Mouse (Mus musculus) midbrain, postnatal 0 days (tissue): ENCODE measurements at regions not wholly inside any gene's neighbourhood (a gene's known extent, or its start where the extent isn't known, plus 50 kb on each side); places are given as distances from the start of the nearest gene placed in this dataset.
A peak's percentile ranks its signal among the peaks of the same experiment; 100 is the strongest.

Experiments used
- ATAC-seq: fragments of 200-750 bp; cut with Nextera tagmentation; 2 replicates; pipeline ENCODE4 v1.8.0; 2017; ENCODE audit warnings: moderate number of reproducible peaks, mild to moderate bottlenecking, moderate TSS enrichment, moderate library complexity; ENCODE audit not compliant: low FRiP score
- DNase-seq: peaks from one replicate; pipeline ENCODE4 v3.0.0-alpha.2; 2015; ENCODE audit warnings: low spot score
- H3K27ac ChIP-seq: fragments of 300-500 bp; sonication (generic); 2 replicates; pipeline ENCODE4 v1.5.1; 2014; ENCODE audit warnings: low read depth, mild to moderate bottlenecking, low read length, mixed read lengths
- H3K27me3 ChIP-seq: fragments of 300-500 bp; sonication (generic); 2 replicates; pipeline ENCODE4 v1.6.1; 2014; ENCODE audit warnings: low read length, control low read depth, mixed read lengths; ENCODE audit not compliant: insufficient read depth
- H3K36me3 ChIP-seq: fragments of 300-500 bp; sonication (generic); 2 replicates; pipeline ENCODE4 v1.6.1; 2014; ENCODE audit warnings: low read length, control low read depth, mixed read lengths; ENCODE audit not compliant: insufficient read depth
- H3K4me1 ChIP-seq: fragments of 300-500 bp; sonication (generic); 2 replicates; pipeline ENCODE4 v1.6.1; 2014; ENCODE audit warnings: mild to moderate bottlenecking, control low read depth, antibody characterized with exemption, low read length, mixed read lengths; ENCODE audit not compliant: insufficient read depth
- H3K4me2 ChIP-seq: fragments of 300-500 bp; sonication (generic); 2 replicates; pipeline ENCODE4 v1.6.1; 2014; ENCODE audit warnings: low read depth, mild to moderate bottlenecking, low read length, mixed read lengths; ENCODE audit not compliant: poor library complexity, severe bottlenecking
- H3K4me3 ChIP-seq: fragments of 300-500 bp; sonication (generic); 2 replicates; pipeline ENCODE4 v1.5.1; 2014; ENCODE audit warnings: low read depth, mild to moderate bottlenecking, low read length, moderate library complexity
- H3K9ac ChIP-seq: fragments of 300-500 bp; sonication (generic); replicated peaks from 2 replicates; pipeline ENCODE4 v1.6.1; 2014; ENCODE audit warnings: mild to moderate bottlenecking, low read length, moderate library complexity, mixed read lengths; ENCODE audit not compliant: poor library complexity, severe bottlenecking
- H3K9me3 ChIP-seq: fragments of 300-500 bp; sonication (generic); 2 replicates; pipeline ENCODE4 v1.6.1; 2016; ENCODE audit warnings: low read length, control low read depth
- CTCF ChIP-seq: IDR thresholded peaks from 2 replicates; pipeline ENCODE4 v1.5.1; 2016; ENCODE audit warnings: antibody characterized with exemption, mild to moderate bottlenecking
- WGBS: fragments of 180-500 bp; shearing (Covaris S2); extraction: QIAGEN DNeasy Blood & Tissue Kit; methylation state at CpG from one replicate; pipeline ENCODE4 v1.1.7; 2014; 5-methylcytosine and 5-hydroxymethylcytosine counted together

- Histone ChIP-seq H3K9ac (no peak overlapping the region), H3K4me2 (no peak overlapping the region)
- no peak for ATAC-seq
Observed at GRCm38 (mm10) chr11:18749265-18750079, 269.3 kb downstream of the Meis1 start.

DNA sequence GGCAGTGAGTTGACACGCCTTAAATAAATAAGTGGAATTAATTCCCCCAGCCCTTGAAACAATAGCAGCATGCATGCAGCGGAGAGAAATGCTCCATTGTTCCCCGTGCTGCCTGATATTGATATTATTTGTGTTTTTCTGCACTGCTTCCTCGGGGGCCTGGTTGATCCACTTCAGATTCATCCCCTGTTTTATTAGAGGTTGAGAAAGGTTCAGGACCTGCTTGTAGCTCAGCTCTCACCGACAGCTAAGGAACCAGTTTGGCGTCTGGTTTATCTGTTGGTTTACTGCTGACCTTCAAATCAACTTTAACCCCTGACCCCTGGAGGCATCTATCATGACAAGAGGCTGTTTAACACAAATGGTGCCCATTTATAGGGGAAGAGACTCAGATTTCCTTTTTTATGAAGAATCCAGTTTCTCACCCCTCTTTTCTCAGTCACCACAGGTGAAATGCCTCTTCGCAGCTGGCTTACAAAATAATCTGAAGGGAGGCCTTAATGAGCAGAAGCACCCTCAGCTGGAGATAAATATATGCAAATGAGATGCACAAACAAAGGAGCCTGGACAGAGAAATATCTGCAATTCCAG is 270.8 kb downstream of the Meis1 start:
- no peak for TF ChIP-seq CTCF
- Histone ChIP-seq H3K9me3 (no peaks in the 10 kb centered on the region), H3K9ac (no peak overlapping the region), H3K4me2 (no peak overlapping the region), H3K4me3 (no peak overlapping the region), H3K27me3 (no peaks in the 10 kb centered on the region), H3K27ac (no peak overlapping the region), H3K4me1 (no peaks in the 10 kb centered on the region), H3K36me3 (no peaks in the 10 kb centered on the region)
- WGBS, result 29% methylated on average over 7 of the region's 7 CpGs
- ATAC-seq (no peak), DNase-seq (peak; percentile 53)

More at GRCm38 (mm10) chr11:18749265-18750079, 269.3 kb downstream of the Meis1 start:
- Histone ChIP-seq H3K27me3 (no peaks in the 10 kb centered on the region), H3K4me3 (no peak overlapping the region), H3K36me3 (no peaks in the 10 kb centered on the region), H3K9me3 (no peaks in the 10 kb centered on the region), H3K27ac (no peak overlapping the region), H3K4me1 (no peaks in the 10 kb centered on the region)
- peak; percentile 33 for DNase-seq
- WGBS, result 57% methylated on average over 9 of the region's 9 CpGs
- TF ChIP-seq CTCF, result no peak

- DNase-seq (no peak), ATAC-seq (no peak)
- Histone ChIP-seq H3K36me3 (no peaks in the 10 kb centered on the region), H3K9ac (no peak overlapping the region), H3K9me3 (no peaks in the 10 kb centered on the region), H3K27me3 (no peaks in the 10 kb centered on the region), H3K27ac (no peak overlapping the region), H3K4me3 (no peak overlapping the region), H3K4me1 (no peaks in the 10 kb centered on the region), H3K4me2 (no peak overlapping the region)
- WGBS, result 72% methylated on average over 9 of the region's 9 CpGs
- TF ChIP-seq CTCF, result no peak
Observed at GRCm38 (mm10) chr11:18747361-18747760, 271.4 kb downstream of the Meis1 start.

DNA sequence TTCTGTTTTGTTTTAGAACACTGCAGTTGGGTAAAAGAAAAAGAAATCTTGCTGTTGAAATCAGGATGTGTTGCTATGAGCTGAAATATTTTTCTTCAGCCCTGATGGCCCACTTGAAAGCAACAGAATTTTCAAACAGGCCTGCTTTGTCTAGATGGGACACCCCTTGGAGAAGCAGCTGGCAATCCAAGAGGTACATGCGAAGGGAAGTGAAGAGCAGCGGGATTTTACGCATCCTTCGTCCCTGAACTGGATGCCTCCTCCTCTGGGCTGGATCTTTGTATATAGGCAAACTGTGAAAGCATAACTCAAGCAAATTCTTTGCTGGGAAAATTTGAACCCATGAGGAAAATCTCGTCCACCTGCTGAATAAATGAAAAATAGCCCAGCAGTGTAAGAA is 272.3 kb downstream of the Meis1 start:
- no peak for TF ChIP-seq CTCF
- no peak overlapping the region for H3K4me2 ChIP-seq
- H3K27ac ChIP-seq, result no peak overlapping the region
- no peak overlapping the region for H3K4me3 ChIP-seq
- no peaks in the 10 kb centered on the region for H3K9me3 ChIP-seq
- ATAC-seq, result no peak
- no peak overlapping the region for H3K9ac ChIP-seq
- DNase-seq, result peak; percentile 43
- H3K27me3 ChIP-seq, result no peaks in the 10 kb centered on the region
- H3K4me1 ChIP-seq, result no peaks in the 10 kb centered on the region
- WGBS, result 59% methylated on average over 5 of the region's 5 CpGs
- H3K36me3 ChIP-seq, result no peaks in the 10 kb centered on the region

DNA sequence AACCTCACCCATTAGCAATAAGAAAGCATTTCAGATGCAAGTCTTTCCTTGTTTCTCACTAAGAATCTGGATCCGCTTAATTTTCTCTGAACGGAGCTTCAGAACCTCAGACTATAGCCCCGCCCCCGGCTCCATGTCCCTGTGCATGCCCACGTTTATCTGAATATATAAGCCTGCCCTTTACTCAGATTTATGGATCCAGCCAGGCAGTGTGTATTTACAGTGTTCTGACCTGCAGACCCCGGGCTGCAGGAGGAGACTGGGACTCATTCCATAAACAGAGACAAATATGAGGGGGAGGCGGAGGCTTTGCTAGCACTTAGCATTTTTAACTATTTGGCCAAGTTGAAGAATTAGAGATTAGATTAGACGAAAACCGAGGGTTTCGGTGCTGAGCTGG is 272.9 kb downstream of the Meis1 start:
- no peak overlapping the region for H3K9ac ChIP-seq
- WGBS, result 66% methylated on average over 10 of the region's 10 CpGs
- no peak overlapping the region for H3K4me2 ChIP-seq
- H3K4me1 ChIP-seq, result no peaks in the 10 kb centered on the region
- ATAC-seq (no peak), DNase-seq (no peak)
- no peaks in the 10 kb centered on the region for H3K27me3 ChIP-seq
- H3K27ac ChIP-seq, result no peak overlapping the region
- no peaks in the 10 kb centered on the region for H3K36me3 ChIP-seq
- no peak for TF ChIP-seq CTCF
- no peak overlapping the region for H3K4me3 ChIP-seq
- no peaks in the 10 kb centered on the region for H3K9me3 ChIP-seq

DNA sequence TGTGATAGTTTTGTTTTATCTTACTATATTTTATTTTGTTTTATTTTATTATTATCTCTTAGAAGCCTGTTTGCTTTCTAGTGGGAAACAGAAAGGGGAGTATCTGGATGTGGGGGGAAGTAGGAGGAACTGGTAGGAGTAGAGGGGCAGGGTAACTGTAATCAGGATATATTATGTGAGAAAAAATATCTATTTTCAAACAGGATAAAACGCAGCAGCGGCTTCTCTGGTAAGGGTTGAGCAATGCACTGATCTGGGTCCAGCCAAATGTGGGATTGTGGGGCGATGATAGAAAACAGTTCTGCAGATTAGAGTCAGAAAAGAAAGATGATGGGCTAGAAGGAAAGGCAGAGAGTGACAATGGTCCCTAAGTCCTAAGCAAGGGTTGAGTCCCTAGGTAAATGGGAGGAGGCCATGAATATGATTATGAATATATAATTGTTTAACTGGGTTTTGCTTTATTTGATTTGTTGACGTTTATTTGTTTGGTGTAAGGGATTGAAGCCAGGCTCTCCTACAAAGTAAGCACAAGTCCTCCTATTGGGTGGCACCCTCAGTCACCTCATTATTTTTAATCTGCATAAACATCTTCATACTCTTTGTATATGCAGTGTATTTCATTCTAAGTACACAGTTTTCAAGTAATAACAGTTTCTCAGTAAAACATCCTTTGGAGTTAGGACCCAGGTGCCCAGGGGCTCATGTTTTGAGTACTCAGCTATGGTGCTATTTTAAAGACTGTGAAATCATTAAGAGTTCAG is 283.7 kb downstream of the Meis1 start:
- Histone ChIP-seq H3K36me3 (no peaks in the 10 kb centered on the region), H3K9ac (no peak overlapping the region), H3K4me3 (no peak overlapping the region), H3K27ac (no peak overlapping the region), H3K9me3 (no peaks in the 10 kb centered on the region), H3K27me3 (no peaks in the 10 kb centered on the region), H3K4me2 (no peak overlapping the region), H3K4me1 (no peaks in the 10 kb centered on the region)
- ATAC-seq (no peak), DNase-seq (no peak)
- WGBS, result 96% methylated on average over 4 of the region's 4 CpGs
- no peak for TF ChIP-seq CTCF
